Mouse (Mus musculus): ENCODE data around the gene Rhoq. TPM values are rescaled to one million over a fixed set of nuclear protein-coding genes. Genes with fewer than 3 reads are reported as not detected.

Gene Rhoq
- total and polyA plus RNA-seq, 2 experiments from 2014 or later: 4.0 to 17.9 TPM

GRCm38 (mm10) chr17:86988601-86989184 is 25.8 kb downstream of the Rhoq start:
- Histone ChIP-seq H3K27me3 (ENCODE audit: insufficient read depth, low read length) (no peaks in the 10 kb centered on the region), H3K9ac (no peak overlapping the region), H3K4me3 (ENCODE audit: low read depth, low read length) (no peak overlapping the region), H3K4me2 (ENCODE audit: low read depth) (no peak overlapping the region), H3K4me1 (ENCODE audit: insufficient read depth) (peaks cover 10% of the 10 kb centered on the region; the same call in 1 of the 2 replicates), H3K27ac (ENCODE audit: low read depth, low read length) (no peak overlapping the region), H3K36me3 (ENCODE audit: insufficient read depth) (no peaks in the 10 kb centered on the region), H3K9me3 (ENCODE audit: low read length) (no peaks in the 10 kb centered on the region)
- no peak for TF ChIP-seq CTCF (IDR thresholded peaks at IDR 0.05; ENCODE audit: low read depth)
- no peak for DNase-seq
- ATAC-seq: peak; percentile 58
- WGBS: 36% methylated on average over 6 of the region's 6 CpGs

DNA sequence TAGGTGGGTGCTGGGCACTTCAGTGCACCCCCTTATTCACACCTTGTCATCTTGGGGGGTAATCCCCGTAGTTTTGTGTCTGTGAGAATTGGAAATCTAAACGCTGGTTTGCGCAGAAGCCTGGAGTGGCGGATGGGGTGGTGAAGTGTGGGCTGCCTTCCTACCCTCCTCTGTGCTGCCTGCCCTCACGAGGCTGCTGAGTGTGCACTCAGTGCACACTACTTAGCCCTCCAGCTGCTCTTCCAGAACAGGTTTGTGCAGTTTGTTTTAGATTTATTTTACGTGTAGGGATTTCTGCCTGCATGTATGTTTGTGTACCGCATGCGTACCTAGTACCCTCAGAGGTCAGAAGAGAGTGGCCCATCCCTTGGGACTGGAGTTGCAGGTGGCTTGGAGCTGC is 28.4 kb downstream of the Rhoq start:
- Histone ChIP-seq H3K36me3 (ENCODE audit: insufficient read depth) (no peaks in the 10 kb centered on the region), H3K27me3 (ENCODE audit: insufficient read depth, low read length) (no peaks in the 10 kb centered on the region), H3K4me3 (ENCODE audit: low read depth, low read length) (no peak overlapping the region), H3K27ac (ENCODE audit: low read depth, low read length) (no peak overlapping the region), H3K4me2 (ENCODE audit: low read depth) (no peak overlapping the region), H3K9me3 (ENCODE audit: low read length) (no peaks in the 10 kb centered on the region), H3K4me1 (ENCODE audit: insufficient read depth) (peaks cover 6% of the 10 kb centered on the region; the same call in 1 of the 2 replicates), H3K9ac (no peak overlapping the region)
- DNase-seq (no peak), ATAC-seq (no peak)
- 89% methylated on average over 8 of the region's 8 CpGs for WGBS
- TF ChIP-seq CTCF (IDR thresholded peaks at IDR 0.05; ENCODE audit: low read depth): no peak

DNA sequence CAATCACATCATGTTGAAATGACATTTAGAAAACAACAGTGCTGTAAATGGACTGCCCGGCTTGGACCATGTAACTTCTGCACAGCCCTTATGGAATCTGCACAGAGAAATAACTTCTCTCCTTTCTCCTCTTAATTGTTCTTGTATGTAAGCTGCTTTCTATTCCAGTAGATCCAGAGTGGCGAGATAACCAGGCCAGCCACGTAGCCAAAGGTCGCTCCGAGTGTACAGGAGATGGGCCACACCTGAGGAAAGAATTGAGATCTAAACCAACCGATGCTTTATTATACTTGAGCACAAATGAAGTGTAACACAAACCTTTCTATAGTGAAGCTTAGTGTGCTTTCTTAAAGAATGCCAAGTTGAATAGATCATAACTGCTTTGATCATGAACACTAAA is 34.4 kb downstream of the Rhoq start:
- no peak overlapping the region for H3K4me3 ChIP-seq (ENCODE audit: low read depth, low read length)
- 94% methylated on average over 6 of the region's 6 CpGs for WGBS
- no peak for ATAC-seq

DNA sequence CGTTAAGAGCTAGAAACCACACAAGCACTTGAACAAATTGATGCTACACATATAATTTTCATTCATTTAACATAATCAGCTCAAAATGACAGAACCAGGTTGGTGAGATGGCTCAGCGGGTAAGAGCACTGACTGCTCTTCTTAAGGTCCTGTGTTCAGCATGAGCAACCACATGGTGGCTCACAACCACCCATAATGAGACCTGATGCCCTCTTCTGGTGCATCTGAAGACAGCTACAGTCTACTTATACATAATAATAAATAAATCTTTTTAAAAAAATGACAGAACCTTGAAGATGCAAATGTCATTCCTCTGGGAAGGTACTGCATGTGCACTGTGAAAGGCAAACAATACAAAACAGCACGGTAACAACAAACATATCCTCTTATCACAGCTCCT is 46.1 kb downstream of the Rhoq start:
- no peak overlapping the region for H3K4me2 ChIP-seq (ENCODE audit: low read depth)
- 74% methylated on average over 3 of the region's 3 CpGs for WGBS

More for the DNA sequence above, 34.4 kb downstream of the Rhoq start:
- Histone ChIP-seq H3K9ac (no peak overlapping the region), H3K27ac (ENCODE audit: low read depth, low read length) (no peak overlapping the region), H3K27me3 (ENCODE audit: insufficient read depth, low read length) (no peaks in the 10 kb centered on the region), H3K4me1 (ENCODE audit: insufficient read depth) (no peaks in the 10 kb centered on the region), H3K36me3 (ENCODE audit: insufficient read depth) (peaks cover 10% of the 10 kb centered on the region; the same call in 1 of the 2 replicates), H3K4me2 (ENCODE audit: low read depth) (no peak overlapping the region), H3K9me3 (ENCODE audit: low read length) (no peaks in the 10 kb centered on the region)
- DNase-seq: no peak
- TF ChIP-seq CTCF (IDR thresholded peaks at IDR 0.05; ENCODE audit: low read depth): no peak

GRCm38 (mm10) chr17:87011301-87012019 is 48.6 kb downstream of the Rhoq start:
- no peak for TF ChIP-seq CTCF (IDR thresholded peaks at IDR 0.05; ENCODE audit: low read depth)
- ATAC-seq (peak; percentile 91), DNase-seq (peak; percentile 85)
- H3K9me3 ChIP-seq (ENCODE audit: low read length): no peaks in the 10 kb centered on the region
- no peaks in the 10 kb centered on the region for H3K27me3 ChIP-seq (ENCODE audit: insufficient read depth, low read length)
- H3K36me3 ChIP-seq (ENCODE audit: insufficient read depth): no peaks in the 10 kb centered on the region; the same call in 1 of the 2 replicates
- 49% methylated on average over 13 of the region's 13 CpGs for WGBS
- H3K27ac ChIP-seq (ENCODE audit: low read depth, low read length): peak overlapping the region; percentile 54; the same call in 1 of the 2 replicates
- H3K4me3 ChIP-seq (ENCODE audit: low read depth, low read length): no peak overlapping the region
- H3K4me2 ChIP-seq (ENCODE audit: low read depth): no peak overlapping the region
- no peaks in the 10 kb centered on the region for H3K4me1 ChIP-seq (ENCODE audit: insufficient read depth)
- no peak overlapping the region; the same call in 1 of the 2 replicates for H3K9ac ChIP-seq

More for the DNA sequence above, 46.1 kb downstream of the Rhoq start:
- Histone ChIP-seq H3K36me3 (ENCODE audit: insufficient read depth) (no peaks in the 10 kb centered on the region), H3K27ac (ENCODE audit: low read depth, low read length) (no peak overlapping the region), H3K4me1 (ENCODE audit: insufficient read depth) (no peaks in the 10 kb centered on the region), H3K4me3 (ENCODE audit: low read depth, low read length) (no peak overlapping the region), H3K9me3 (ENCODE audit: low read length) (no peaks in the 10 kb centered on the region), H3K27me3 (ENCODE audit: insufficient read depth, low read length) (no peaks in the 10 kb centered on the region), H3K9ac (no peak overlapping the region)
- ATAC-seq (no peak), DNase-seq (no peak)
- TF ChIP-seq CTCF (IDR thresholded peaks at IDR 0.05; ENCODE audit: low read depth): 0 out of 2 replicates have a peak, but pooled peaks have one; percentile 21

GRCm38 (mm10) chr17:87019692-87020091 is 56.8 kb downstream of the Rhoq start:
- Histone ChIP-seq H3K27me3 (ENCODE audit: insufficient read depth, low read length) (no peaks in the 10 kb centered on the region), H3K9me3 (ENCODE audit: low read length) (no peaks in the 10 kb centered on the region), H3K9ac (no peak overlapping the region), H3K4me2 (ENCODE audit: low read depth) (no peak overlapping the region), H3K27ac (ENCODE audit: low read depth, low read length) (no peak overlapping the region), H3K4me3 (ENCODE audit: low read depth, low read length) (no peak overlapping the region), H3K4me1 (ENCODE audit: insufficient read depth) (no peaks in the 10 kb centered on the region; the same call in 1 of the 2 replicates), H3K36me3 (ENCODE audit: insufficient read depth) (peaks cover 3% of the 10 kb centered on the region; the same call in 1 of the 2 replicates)
- 95% methylated on average over 5 of the region's 5 CpGs for WGBS
- ATAC-seq (no peak), DNase-seq (no peak)
- no peak for TF ChIP-seq CTCF (IDR thresholded peaks at IDR 0.05; ENCODE audit: low read depth)

Measured in forebrain, postnatal 0 days (tissue).